Mouse (Mus musculus) splenic B cell, adult 2 months (primary cell): ENCODE results near the gene Hunk.

Experiments
- DNase-seq: peaks from one replicate; pipeline ENCODE4 v3.0.0-alpha.2; 2011; ENCODE audit warnings: low read depth, low spot score
- H3K27me3 ChIP-seq: 2 replicates; pipeline ENCODE4 v1.6.1; 2012; ENCODE audit warnings: mild to moderate bottlenecking, low read length, moderate library complexity, mixed read lengths; ENCODE audit not compliant: control insufficient read depth, poor library complexity, insufficient read depth, severe bottlenecking
- H3K36me3 ChIP-seq: 2 replicates; pipeline ENCODE4 v1.6.1; 2012; ENCODE audit warnings: mild to moderate bottlenecking, low read length, moderate library complexity, mixed read lengths; ENCODE audit not compliant: control insufficient read depth, poor library complexity, insufficient read depth, severe bottlenecking

Gene Hunk

DNA sequence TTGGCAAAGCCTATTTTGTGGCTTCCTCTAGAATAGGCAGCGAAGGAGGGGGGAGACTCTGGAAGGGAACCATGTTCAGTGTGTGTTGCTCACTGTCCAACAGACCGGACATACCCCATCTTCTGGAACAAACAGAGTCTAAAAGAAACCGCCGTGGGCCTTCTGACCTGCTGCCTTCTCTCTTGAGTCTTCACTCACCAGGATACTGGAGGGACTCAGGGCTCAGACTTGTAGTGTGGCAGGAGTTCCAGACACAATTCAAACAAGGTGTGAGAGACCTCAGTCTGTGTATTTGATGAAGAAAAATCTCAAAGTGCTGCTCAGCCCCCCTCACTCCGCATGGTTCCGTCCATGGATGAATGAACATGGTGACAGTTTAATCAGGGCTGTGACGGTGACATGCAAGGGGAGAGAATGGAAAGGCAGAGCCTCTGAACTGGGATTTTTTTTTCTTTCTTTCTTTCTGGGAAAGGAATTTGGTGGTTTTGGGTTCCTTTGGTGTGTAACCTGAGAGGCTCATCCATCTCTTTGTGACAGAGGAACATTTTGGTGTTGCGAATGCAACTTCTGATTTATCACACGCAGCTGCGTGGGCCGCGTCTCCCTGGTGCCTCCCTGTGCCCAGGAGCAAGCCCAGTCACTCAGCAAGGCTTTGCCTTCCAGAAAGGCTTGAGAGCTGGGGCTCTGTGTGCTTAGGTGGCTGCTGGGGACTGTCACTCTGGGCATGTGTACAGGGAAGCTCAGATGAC, 21.9 kb downstream of the Hunk start:
- Histone ChIP-seq H3K36me3 (no peaks in the 10 kb centered on the region), H3K27me3 (no peaks in the 10 kb centered on the region)
- DNase-seq = no peak

DNA sequence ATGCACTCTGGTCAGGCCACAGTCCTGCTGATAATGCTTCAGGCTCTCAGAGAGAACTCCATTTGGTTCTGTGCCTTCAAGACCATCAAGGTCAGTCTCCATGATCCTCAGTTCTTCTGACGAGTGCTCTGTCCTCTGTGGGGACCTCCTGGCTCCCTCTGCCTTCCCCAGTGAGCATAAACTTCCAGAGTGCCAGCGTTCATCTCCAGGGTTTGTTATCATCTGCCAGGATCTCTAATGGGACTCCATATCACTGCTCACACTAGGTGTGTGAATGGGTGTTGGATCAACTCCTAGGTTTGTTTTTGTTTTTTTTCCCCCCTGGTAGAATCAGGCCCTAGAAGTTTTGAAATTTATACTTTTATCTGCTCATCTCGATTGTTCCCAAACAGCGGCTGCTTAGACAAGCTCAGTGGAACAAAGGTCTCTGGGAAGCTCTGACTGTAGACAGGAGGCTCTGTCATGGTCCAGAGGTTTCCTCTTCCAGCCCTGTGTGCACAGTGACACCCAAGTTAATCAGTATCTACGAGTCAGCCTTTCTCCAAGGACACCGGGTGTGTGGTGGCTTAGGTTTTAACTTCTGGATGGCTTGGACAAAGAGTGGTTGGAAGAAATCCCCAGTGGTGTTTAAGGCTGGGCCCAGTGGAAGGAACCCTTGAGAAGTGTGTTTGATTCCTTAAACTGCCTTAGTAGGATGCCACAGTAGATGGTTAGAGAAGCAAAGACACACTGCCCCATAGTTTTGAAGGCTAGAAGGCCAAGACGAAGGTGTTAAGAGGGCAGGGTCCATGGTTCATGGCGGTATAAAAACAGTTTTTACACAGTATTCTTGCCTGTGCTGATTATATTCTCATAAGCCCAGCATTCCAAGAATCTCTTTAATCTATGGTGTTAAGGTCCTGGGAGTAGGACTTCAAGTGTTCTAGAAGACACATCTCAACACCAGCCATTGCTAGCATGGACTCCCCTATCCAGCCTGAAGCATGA, 26.6 kb downstream of the Hunk start:
- Histone ChIP-seq H3K36me3 (no peaks in the 10 kb centered on the region), H3K27me3 (no peaks in the 10 kb centered on the region)
- no peak for DNase-seq

DNA sequence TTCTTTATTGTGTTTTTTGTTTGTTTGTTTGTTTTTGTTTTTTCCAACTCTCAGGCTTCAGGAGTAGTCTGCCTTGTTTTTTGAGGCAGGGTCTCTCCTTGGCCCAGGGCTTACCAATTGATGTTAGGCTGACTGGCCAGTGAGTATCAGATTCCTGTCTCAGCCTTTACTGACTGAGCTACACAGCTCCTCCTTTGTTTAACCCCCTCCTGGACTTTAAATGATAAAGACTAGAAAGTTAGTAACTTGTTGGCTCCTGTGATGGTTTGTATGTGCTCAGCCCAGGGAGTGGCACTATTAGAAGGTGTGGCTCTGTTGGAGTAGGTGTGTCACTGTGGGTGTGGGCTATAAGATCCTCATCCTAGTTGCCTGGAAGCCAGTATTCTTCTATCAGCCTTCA, 30.8 kb downstream of the Hunk start:
- H3K27me3 ChIP-seq = no peaks in the 10 kb centered on the region
- H3K36me3 ChIP-seq = no peaks in the 10 kb centered on the region
- no peak for DNase-seq

DNA sequence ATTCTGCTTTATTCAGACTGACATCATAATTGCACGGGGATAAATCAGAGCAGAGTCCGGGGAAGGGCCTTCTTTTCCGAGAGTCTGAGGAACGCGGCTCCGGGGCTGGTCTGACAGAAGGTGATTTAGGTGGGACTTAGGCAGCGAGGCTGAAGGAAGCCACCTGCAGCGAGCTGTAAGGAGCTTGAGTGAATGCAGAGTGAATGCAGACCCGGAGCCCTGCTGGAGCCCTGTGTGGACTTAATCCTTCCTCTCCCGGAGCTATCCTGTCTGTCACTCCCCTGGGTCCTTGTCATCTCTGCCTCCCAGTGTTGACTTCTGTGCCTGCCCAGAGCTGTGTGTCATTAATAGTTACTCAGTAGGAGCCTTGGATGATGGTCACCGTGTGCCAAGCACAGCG, 32.8 kb downstream of the Hunk start:
- no peak for DNase-seq
- Histone ChIP-seq H3K27me3 (no peaks in the 10 kb centered on the region), H3K36me3 (no peaks in the 10 kb centered on the region)

DNA sequence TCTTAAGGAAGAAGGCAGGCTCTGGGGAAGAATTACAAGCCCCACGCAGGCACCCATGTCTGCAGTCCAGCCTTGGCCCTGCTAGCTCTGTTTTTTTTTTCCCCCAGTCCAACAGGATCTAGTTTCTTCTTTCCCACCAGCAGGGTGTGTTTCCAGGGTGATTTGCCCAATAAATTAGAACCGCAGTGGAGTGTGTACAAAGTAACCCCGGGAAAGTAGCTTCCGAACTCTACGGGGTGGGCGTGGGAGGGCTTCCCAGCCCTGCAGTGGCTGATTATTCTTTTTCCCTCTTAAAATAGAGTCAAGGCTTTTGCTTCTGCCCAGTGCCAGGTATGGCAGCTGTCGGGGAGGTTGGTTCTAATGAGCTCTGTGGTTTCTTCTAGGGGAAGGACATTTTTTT, 35.3 kb downstream of the Hunk start:
- Histone ChIP-seq H3K27me3 (no peaks in the 10 kb centered on the region), H3K36me3 (no peaks in the 10 kb centered on the region)
- DNase-seq = no peak

DNA sequence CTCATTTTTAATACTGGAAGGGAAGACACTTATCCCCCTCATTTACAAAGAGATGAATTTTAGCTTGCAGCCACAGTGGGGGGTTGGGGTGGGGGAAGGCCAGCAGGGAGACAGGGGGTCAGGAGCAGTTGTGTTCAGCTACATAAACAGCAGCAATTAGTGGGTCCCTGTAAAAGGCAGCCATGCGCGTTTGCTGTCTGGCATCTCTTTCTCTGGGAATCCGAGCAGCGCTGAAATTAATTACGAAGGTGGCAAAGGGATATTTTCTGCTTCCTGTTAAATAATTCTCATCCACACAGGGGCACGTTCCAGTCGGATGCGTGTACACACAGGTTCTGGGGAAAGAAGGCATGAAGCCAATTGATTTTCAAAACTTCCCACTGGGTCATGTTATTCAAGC, 35.7 kb downstream of the Hunk start:
- Histone ChIP-seq H3K27me3 (no peaks in the 10 kb centered on the region), H3K36me3 (no peaks in the 10 kb centered on the region)
- no peak for DNase-seq

DNA sequence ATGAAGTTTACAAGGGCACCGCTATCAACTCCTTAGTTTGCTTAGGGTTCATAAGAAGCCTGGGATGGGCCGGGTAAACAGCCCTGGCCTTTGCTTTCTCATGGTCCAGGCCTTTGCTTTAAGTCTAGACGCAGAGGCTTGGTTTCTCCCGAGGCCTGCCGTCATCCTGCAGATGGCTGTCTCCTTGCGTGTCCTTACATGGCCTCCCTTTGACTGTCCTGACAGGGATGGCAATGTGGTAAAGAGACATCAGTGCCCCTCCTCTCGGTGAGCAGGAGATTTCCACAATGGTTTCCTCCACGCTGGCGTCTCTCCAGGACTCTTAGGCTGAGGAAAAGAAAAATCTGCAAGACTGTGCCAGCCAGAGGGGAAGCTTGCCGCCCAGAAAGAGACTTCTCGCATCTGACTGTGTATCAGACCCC, 36.3 kb downstream of the Hunk start:
- Histone ChIP-seq H3K27me3 (no peaks in the 10 kb centered on the region), H3K36me3 (no peaks in the 10 kb centered on the region)
- DNase-seq = no peak

DNA sequence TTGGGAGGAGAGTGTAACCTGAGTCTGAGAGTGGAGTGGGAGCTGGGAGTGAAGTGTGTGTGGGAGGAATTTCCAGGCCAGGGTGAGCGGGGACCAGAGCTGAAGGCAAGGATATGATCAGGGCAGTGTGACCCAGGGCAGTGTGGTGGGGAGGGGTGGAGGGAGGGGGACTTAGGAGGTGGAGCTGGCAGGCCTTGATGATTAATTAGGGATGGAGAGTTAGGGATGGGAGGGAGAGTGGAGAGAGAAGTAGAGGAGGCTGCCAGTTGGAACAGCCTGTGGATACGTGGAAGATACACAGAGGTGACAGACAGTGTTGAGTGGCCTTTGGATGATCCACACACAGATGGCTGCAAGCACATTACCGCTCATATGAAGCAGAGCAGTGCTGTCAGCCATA, 38.1 kb downstream of the Hunk start:
- H3K27me3 ChIP-seq = no peaks in the 10 kb centered on the region
- DNase-seq = no peak
- no peaks in the 10 kb centered on the region for H3K36me3 ChIP-seq

DNA sequence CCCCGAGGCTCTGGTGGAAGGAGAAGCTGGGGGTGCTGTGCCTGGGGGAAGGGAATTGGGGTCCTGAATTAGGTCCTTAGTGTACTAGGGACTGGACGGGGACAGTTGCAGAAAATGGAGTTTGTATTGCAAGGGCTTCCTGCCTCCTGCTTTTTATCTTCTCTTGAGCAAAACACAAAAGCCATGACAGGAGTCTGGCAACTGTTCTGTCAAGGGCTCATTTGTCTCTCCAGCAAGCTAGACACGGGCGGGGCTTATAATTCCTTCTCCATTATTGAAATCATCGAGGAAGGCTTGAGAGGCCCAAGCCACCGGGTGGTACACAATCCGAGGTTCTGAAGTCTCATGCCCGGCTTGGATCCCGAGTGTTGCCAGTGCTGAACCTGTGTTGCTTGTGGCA, 38.6 kb downstream of the Hunk start:
- Histone ChIP-seq H3K27me3 (no peaks in the 10 kb centered on the region), H3K36me3 (no peaks in the 10 kb centered on the region)
- DNase-seq = no peak

DNA sequence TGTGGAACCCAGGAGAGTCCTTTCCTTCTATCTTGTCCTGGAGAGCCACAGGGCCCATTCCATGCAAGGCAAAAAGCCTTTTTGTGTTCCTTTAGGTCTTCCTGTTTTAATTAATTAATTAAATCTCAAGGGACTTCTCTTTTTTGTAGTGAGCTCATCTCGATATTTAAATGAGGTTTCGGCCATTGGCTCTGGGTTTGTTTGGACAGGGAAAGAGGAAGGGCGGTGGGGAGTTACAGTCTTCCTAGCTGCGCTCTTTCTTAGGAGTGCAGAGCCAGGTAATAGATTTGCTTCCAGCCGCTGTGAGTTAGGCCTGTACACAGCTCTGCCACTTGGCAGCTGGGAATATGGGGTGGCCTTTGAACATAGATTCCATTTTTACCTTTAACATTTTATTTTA, 40.4 kb downstream of the Hunk start:
- DNase-seq = no peak
- Histone ChIP-seq H3K27me3 (no peaks in the 10 kb centered on the region), H3K36me3 (no peaks in the 10 kb centered on the region)

DNA sequence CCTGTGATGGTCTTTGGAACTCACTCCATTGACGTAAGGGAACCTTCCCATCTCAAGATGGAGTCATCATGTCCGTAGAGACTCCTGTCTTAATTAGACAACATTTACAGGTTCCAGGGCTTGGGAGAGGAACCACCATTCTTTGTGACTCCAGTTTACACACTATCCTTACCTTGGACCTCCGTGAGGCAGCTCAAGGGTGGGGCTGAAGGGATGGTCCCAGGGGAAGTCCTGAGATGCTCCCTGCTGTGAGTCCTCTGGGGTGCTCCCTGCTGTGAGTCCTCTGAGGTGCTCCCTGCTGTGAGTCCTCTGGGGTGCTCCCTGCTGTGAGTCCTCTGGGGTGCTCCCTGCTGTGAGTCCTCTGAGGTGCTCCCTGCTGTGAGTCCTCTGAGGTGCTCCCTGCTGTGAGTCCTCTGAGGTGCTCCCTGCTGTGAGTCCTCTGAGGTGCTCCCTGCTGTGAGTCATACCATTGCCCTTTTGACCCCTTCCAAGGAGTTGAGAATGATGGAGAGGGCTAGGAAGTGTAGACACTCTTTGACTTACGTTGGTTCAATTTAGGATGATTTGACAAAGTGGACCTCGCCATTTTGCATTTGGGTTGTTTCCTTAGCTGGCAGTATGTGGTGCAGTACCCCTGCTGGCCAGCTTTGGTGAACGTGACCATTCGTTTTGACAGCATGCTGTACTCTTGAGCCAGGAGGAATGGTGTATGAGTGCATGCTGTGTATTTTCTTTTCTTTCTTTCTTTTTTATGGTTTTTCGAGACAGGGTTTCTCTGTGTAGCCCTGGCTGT, 42.2 kb downstream of the Hunk start:
- no peak for DNase-seq
- H3K36me3 ChIP-seq = no peaks in the 10 kb centered on the region
- H3K27me3 ChIP-seq = no peaks in the 10 kb centered on the region

DNA sequence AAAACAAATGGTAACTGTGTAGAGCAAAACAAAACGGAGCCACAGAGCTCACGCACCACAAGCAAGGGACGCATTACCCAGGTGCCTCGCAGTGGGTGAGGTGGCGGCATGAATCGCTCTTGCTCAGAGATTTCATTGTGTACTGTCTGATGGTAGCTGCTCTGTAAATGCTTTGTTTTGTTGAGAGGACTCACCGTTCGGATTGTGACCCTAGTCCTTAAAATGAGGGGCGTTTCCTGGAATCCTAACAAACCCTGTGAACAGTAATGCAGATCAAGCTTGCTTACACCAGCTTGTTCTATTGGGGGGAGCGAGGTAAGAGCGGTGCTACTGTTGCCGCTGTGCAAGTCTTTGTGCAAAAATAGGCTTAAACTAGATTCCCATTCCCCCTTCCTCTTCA, 47.7 kb downstream of the Hunk start:
- Histone ChIP-seq H3K36me3 (no peaks in the 10 kb centered on the region), H3K27me3 (no peaks in the 10 kb centered on the region)
- no peak for DNase-seq

DNA sequence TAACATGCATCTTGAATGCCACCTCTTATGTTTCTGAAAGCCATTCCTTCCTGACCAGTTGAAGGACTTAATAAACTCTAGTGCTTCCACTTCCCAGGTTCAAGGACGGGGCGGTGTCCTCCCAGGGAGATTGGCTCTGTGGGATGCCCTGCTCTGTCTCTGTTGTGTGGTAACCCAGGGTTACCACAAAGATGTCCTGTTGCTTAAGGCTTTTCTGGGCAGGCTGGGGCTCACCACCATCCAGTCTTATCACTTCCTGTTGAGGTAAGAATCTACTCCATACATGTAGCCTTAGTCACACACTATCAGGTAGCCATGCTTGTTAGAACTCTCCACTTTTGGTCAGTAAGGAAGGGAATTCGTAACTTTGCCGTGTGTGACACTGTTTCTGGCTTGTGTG, 49.4 kb downstream of the Hunk start:
- H3K27me3 ChIP-seq = no peaks in the 10 kb centered on the region
- H3K36me3 ChIP-seq = no peaks in the 10 kb centered on the region
- no peak for DNase-seq

DNA sequence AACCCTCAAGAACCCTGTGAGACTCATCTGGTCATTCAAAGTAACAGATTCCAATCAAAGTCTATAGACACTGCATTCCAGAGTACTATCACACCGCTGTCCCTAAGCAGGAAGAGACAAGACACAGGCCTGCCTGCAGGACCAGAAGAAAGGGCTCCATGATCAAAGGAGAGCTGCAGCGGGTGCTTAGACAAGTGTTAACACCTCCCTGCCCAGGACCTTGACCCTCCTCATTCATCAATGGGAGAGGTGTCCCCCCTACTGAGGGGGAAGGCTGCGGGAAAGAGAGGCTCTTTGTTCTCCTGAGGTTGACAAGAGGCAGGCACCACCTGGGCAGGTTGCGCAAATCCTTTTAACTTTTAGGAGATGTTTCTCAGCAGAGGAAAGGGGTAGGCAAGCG, 51.5 kb downstream of the Hunk start:
- H3K27me3 ChIP-seq = no peaks in the 10 kb centered on the region
- H3K36me3 ChIP-seq = no peaks in the 10 kb centered on the region
- DNase-seq = no peak

DNA sequence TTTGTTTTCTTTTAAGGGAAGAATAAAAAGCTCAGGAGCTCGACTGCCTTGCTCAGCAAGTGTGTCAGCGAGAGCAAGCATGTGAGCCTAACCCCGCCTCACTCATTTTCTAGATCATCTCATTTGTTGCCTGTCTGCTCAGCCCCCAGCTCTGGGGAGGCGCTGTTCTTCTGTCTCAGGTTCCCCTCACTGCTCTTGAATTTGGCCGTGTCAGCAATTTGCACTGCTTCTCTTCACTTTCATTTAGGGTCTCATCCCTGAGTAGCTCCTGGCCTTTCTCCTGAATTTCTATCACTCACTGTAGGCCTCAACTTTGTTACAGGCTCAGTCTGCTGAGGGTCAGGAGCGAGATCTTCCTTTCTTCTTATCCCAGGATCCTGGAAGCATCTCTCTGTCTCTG, 53.7 kb downstream of the Hunk start:
- Histone ChIP-seq H3K36me3 (no peaks in the 10 kb centered on the region), H3K27me3 (no peaks in the 10 kb centered on the region)
- DNase-seq = no peak
